Mouse (Mus musculus): ENCODE data around the gene Cnih2.

Cnih2 gene

GRCm38 (mm10) chr19:5067040-5067799 lies 31.1 kb downstream of the Cnih2 start:
- no peak for DNase-seq

GRCm38 (mm10) chr19:5065104-5065503 lies 33.2 kb downstream of the Cnih2 start:
- no peak for DNase-seq

GRCm38 (mm10) chr19:5062446-5062845 lies 35.9 kb downstream of the Cnih2 start:
- DNase-seq = no peak

GRCm38 (mm10) chr19:5062041-5062440 lies 36.3 kb downstream of the Cnih2 start:
- no peak for DNase-seq

- no peak for DNase-seq
Observed at GRCm38 (mm10) chr19:5060365-5061330, 37.7 kb downstream of the Cnih2 start.

- no peak for DNase-seq
Observed at GRCm38 (mm10) chr19:5058801-5059771, 39.2 kb downstream of the Cnih2 start.

GRCm38 (mm10) chr19:5057876-5058775 lies 40.2 kb downstream of the Cnih2 start:
- DNase-seq = no peak

- peak; percentile 56 for DNase-seq
Observed at GRCm38 (mm10) chr19:5056251-5056650, 42.1 kb downstream of the Cnih2 start.

GRCm38 (mm10) chr19:5053909-5054308 lies 44.4 kb downstream of the Cnih2 start:
- peak; percentile 55 for DNase-seq

GRCm38 (mm10) chr19:5052853-5053252 lies 45.5 kb downstream of the Cnih2 start:
- DNase-seq = no peak

- DNase-seq = no peak
Observed at GRCm38 (mm10) chr19:5052166-5052822, 46.0 kb downstream of the Cnih2 start.

- DNase-seq = no peak
Observed at GRCm38 (mm10) chr19:5051515-5051914, 46.8 kb downstream of the Cnih2 start.

- no peak for DNase-seq
Observed at GRCm38 (mm10) chr19:5051031-5051430, 47.3 kb downstream of the Cnih2 start.

GRCm38 (mm10) chr19:5050047-5050905 lies 48.0 kb downstream of the Cnih2 start, which contains the start of gene Rin1:
Gene Rin1, plus strand, starts transcription at chr19:5050481.
- DNase-seq = peak; percentile 42

GRCm38 (mm10) chr19:5049325-5049724 lies 49.0 kb downstream of the Cnih2 start:
- no peak for DNase-seq

GRCm38 (mm10) chr19:5048138-5049056 lies 49.9 kb downstream of the Cnih2 start:
- DNase-seq = no peak

GRCm38 (mm10) chr19:5045531-5045930 lies 52.8 kb downstream of the Cnih2 start:
- no peak for DNase-seq
